Mouse (Mus musculus): ENCODE measurements around the gene Inpp4b.

Inpp4b gene

DNA sequence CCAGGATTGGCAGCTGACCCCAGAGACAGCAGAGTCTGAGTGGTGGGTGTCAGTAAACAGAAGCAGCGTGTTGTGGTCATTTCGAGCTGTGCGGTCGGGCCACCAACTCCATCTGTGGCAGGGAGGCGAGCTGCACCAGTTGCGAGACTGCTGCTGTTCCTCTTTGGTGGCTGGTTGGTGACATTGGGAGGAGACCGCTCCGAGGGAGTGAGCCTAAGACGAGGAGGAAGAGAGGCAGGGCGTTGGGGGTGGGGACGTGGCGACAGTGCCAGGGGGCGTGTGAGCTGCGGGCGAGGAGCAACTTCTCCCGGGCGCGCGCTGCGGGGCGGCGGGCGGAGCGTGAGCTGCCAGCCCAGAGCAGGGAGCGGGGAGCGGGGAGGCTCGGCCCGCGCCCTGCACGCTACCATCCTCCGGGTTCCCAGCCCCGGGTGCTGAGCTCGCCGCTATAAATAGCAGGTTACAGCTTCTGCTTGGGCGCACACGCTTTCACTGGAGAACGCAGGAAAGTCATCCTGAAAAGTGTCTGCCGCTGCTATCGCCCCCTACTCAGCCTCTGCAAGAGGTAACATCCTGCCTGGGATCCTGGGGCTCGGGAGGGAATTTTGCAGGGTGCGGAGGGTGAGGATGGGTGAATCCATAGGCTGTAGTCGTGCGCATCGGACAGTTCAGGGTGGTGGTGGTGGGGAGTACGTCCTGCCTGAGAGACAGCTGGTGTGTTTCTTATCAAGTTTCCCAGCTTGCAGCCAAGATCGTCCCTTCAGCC, at the start of gene Inpp4b:
Gene Inpp4b (plus strand): TSS at position 321 of the 763 bp plus-strand sequence.
- no peak for DNase-seq (ENCODE audit: low spot score)

DNA sequence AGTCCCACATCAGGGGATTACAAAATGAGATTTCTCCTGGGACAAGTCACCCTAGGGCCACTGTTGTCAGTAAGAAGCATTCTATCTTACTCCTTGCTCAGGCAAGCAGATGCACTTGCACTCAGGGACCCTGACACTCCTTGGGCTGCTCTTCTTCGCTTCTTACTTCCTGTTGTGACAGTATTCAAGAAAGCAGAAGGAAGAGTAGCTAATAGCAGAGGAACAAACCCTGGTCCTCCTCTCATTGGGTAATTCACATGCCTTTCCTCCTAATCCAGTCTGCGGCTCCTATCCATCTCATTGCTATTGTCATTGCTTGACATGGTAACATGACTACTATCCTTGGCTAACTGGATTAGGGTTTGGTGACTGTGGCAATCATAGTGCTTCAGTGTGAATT, 7.1 kb upstream of the Inpp4b start:
- no peak for DNase-seq (ENCODE audit: low spot score)

DNA sequence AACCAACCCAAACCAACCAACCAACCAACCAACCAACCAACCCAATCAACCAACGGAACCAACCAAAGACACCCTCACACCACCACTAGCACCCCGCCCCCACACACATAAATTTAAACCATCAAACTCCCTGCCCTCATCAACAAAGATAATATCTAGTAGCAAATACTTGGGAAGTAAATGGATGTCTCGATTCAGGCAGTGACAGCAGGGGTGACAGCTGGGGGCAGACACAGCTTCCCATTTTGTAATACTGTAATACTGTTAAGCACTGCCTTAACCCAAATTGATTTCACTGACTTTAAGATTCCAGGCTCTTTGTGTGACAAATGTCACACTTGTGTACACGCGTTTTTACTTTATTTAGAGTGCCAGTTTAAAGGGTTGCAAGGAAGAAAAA, 1.2 kb upstream of the Inpp4b start:
- DNase-seq (ENCODE audit: low spot score), result no peak

DNA sequence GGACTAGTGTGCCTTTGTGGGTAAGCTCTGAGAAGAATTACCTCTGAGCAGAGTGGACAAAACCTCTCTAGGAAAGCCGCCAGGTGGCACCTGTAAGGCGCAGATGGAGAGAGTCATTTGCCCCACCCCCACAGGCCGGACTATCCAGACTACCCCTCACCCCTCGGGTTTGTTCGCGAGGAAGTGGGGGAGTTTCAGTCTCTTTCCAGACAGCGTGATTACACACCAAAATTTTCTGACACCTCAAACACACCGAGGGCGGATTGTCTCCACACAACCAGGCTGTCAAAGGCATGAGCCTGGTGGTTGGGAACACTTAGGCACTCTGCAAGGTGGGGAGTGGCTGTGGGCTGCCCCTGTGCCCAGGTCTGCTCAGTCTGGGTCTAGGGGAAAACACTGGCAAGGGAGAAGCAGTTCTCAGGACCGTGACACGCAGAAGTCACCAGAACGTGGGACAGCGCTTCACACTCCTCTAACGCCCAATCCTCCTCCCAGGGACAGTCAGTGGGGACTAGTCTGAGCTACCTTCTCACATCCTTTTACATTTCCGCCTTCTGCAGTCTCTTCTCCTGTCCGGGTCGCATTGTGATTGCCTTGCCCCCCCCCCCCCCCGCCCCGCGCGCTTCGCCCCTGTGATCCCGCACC, 643 bp upstream of the Inpp4b start:
- DNase-seq (ENCODE audit: low spot score), result no peak

DNA sequence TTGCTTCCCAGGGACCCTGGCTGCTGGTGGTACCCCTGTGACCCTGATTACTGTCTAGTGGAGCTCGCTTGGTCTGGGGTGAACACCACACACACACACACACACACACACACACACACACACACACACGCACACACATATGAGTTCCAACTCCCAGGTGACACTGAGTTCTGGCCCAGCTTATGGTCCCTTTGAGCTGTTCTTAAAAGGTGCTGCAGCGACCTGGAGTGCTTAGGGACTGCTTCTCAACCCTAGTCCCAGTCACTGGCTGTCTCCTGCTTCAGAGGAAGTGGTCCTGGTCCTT, 595 bp downstream of the Inpp4b start:
- DNase-seq (ENCODE audit: low spot score), result no peak

DNA sequence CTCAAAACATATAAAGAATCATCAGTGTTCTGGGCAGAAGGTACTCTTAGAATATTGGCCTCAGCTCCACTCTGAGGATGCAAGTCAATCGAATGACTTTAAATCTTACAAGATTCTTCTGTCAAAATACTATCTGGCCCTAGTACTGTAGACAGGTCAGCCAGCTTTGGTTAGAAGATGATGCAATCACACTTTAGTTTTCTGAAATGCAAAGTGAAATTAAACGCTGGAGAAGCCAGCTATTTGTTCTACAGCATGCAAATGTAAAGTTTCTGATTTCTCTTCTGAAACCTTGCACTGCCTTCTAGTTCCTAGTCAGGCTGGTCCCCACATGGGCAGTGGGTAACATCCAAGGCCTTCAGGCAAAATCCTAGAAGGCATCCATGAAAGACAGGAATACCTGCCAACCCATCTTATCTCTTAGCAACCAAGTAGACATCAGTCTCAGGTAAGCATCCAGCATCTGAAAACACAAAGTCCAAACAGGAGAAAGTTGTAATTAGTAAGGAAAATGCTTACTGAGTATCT, 2.9 kb downstream of the Inpp4b start:
- DNase-seq (ENCODE audit: low spot score), result no peak

DNA sequence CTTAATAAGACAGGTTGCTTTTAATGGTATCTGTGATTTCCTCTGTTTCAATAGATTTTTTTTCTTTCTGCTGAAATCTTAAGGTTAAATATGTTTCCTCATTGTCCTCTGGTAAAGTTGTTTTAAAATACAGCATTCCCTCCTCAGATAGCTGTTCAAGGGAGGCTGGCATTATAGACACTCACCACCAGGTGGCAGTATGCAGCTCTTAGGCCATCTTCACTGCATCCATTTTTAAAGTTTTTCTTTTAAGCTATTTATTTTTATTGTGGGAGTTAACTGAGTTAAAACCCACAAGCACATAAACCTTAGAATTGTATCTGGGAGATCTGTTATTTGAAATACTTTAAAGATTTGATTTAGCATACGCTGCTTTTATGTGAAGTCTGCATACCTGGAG, 7.1 kb downstream of the Inpp4b start:
- DNase-seq (ENCODE audit: low spot score), result peak; percentile 35

DNA sequence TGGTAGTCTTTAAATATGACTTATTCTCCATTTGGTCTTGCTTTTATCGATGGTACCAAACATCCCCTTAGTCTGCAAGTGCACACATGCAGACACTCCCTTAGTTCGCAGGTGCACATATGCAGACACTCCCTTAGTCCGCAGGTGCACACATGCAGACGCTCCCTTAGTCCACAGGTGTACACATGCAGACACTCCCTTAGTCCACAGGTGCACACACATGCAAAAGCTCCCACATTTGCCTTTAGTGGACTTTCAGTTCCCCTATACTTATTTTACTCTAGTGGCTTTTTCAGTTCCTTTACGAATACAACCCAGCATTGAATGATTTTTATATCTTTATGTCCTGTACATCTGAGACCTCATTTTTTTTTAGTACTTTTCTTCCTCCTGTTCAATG, 11.1 kb downstream of the Inpp4b start:
- DNase-seq (ENCODE audit: low spot score), result no peak

DNA sequence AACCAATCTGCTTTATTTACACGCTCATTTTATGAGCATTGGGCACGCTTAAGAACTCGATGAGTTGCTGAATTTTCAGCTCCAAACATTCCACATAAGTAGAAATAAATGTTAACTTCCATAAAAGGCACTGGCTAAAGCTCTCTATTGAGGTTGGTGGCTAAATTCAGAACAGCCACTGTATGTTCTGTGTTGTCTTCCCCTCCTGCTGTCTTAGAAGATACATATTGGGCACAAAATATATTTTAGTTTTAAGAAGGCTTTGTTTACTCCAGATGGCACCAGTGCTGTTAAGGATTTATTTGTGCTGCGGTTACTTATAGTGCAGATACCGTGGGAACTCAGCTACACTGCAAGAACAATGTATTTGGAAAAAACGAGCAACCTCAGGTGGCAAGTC, 15.8 kb downstream of the Inpp4b start:
- no peak for DNase-seq (ENCODE audit: low spot score)

DNA sequence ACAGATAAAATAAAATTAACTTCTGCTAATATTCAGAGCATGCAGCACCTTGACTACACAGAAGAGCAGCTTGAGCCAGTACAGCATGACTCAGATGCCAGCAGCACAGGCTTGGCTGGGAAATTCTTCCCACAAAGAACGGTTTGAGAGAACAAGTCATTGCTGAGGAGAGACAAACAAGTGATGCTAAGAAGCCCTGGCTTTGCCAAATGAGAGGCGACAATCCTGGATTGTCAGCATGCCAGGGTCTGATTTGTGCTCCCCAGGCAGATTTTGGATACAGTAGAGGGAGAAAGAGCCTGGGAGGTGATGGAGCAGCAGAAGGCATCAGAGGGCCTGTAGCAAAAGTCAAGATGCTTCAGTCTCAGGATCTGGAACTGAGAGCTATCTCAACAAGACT, 18.2 kb downstream of the Inpp4b start:
- DNase-seq (ENCODE audit: low spot score), result no peak

DNA sequence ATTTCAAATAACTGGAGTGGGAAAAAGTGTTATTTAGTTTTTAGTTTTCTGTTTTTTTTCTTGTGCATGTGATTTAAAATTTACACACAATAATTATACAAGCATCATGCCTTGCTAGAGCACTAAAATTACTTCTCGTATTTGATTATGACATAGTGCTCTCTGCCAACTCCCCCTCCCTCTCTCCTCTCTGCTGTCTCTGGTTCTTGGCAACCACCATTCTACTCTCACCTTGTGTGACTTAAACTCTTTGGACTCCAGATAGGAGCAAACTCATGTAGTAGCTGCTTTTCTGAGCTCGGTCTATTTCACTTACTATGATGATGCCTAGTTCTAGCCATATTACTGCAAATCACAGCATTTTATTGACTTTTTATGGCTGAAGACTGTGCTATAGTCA, 18.8 kb downstream of the Inpp4b start:
- DNase-seq (ENCODE audit: low spot score), result no peak

DNA sequence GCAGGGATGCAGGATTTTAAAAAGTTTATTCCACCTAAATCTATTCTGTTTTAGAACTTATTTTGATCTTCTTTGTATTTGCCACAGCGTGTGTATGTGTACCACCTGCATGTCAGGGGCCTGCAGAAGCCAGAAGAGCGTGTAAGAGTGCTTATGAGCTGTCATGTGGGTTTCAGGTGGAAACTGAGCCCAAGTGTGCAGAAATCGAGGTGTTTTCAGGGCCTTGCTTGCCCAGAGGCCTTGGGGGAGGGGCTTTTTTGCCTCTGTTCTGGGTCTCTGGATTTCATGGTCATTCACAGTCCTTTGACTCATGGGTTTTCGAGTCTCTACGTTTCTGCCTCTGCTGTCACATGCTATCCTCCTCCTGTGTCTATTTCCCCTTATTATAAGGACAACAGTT, 28.3 kb downstream of the Inpp4b start:
- DNase-seq (ENCODE audit: low spot score), result no peak

DNA sequence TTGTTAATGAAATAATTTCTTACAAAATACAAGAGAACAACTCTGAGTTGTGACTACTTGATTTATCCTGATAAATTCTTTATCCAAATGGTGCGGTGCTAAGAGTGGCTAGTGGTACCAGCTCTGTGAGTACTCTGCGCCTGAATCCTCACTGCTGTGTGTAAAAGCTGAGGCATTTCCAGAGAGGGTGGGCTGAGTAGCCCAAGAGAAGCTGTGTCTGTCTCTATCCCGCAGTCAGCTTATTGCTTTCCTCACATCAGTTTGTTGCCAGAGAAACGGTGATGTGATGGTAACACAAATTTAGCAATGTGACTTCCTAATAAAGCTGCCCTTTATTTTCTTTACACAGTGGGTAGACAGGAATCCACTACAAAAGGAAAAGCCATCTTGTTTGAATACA, 29.5 kb downstream of the Inpp4b start:
- DNase-seq (ENCODE audit: low spot score), result no peak

DNA sequence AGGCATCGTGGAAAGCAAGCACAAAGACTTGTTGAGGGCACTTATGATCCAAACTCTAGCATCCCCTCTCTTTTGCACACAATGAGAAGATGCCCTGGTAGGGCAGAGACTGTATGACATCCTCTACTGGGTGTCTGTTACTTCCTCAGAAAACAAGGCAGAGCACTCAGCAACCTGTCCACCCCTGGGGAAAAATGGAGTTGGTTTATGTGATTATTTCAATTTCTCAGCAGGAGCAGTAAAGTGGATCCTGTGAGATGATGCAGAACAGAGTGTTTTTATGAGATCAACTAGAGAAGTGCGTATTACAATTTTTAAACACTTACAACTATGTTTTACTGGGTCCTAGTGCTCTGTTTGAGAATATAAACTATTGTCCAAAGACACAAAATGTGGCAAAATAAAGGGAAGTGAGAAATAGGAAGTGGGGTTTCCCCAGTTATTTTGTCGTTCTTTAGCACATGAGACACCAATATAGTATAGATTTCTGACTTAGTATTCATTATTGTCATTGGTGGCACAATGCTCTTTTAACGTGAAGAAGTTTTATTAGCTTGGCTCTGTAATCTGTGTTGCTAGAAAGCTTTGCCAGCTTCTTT, 32.6 kb downstream of the Inpp4b start:
- no peak for DNase-seq (ENCODE audit: low spot score)

DNA sequence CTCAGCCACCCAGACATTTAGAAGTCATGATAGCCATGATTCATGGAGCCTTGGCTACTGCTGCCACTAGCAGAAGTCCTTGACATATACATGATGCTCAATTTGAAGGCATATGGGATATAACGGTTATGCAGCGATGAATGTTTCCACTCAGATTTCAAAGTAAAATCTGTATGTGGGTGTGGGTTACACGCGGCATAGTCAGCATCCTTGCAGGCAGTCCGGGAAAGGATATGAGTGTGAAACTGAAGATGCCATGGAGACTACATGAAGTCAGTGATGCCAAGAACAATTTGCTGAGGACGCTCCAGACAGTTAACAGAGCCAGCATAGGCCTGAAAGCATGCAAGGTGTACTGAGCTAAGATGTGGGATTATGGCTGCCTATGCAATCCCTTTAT, 46.6 kb downstream of the Inpp4b start:
- no peak for DNase-seq (ENCODE audit: low spot score)

DNA sequence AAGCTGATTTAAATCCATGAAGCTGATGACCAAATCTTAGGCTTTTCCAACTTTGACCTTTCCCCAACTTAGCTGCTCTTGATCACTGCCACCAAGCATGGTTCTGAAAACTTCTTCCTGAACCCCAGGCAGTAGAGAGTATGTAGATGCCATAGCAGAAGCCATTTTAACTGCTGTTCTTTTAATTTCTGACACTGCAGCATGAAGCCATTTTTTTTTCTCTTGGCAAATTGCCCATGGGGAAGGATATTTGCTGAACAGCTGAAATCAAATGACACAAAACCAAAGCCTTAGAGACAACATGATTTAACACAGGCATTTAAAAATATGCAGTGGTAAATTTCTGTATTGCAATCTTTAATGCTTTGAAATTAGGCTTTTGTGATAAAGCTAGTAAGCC, 56.7 kb downstream of the Inpp4b start:
- DNase-seq (ENCODE audit: low spot score), result no peak

DNA sequence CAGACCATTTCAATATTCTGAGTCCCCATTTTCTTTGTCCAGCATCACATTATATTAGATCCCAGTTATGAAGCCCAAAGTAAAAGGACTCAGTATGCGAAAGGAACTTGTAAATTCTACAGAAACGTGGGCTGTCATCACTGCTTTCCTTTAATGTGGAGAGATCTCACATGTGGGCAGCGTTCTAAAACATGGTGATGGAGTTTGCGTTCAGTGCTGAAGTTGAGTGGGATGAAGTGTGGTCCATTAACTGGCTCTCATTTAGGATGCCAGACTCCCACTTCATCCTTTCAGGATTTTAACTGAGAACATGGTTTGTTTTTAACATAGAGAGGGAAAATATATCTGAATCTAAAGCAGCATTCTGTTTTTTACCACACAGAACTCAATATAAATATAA, 57.1 kb downstream of the Inpp4b start:
- DNase-seq (ENCODE audit: low spot score), result no peak

DNA sequence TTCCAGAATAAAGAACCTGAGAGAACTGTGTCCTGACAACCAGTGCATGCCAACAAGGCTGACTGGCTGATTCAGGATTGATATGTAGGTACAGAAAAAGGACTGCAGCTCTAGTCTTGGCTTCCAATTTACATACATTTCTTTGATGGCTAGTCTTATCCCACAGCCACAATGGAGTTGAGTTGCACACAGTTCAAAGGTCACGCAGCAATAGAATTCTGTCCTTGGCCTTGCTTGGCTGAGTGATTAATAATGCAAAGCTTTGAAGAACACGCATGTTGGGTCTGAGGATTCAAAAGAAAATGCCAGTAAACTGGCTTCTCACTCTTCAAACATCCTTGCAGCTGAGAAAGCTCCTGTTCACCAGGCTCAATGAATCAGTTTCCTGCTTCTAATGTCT, 70.4 kb downstream of the Inpp4b start:
- no peak for DNase-seq (ENCODE audit: low spot score)

DNA sequence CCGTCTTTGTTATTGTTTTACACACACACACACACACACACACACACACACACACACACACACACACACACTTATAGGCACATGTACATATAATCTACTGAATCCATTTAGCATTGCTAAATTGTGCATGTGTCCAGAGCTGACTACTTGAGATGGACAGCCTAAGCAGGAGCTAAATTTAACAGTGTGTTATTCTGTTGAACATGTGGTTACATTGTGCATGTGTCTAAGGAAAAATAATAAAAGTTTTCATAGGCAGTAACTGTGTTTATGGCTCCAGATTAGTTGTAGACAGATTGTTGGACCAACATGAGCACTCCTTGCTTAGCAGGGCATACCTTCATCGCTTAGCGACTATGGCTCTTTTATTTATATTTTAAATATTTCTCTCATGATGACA, 101.6 kb downstream of the Inpp4b start:
- DNase-seq (ENCODE audit: low spot score), result no peak

DNA sequence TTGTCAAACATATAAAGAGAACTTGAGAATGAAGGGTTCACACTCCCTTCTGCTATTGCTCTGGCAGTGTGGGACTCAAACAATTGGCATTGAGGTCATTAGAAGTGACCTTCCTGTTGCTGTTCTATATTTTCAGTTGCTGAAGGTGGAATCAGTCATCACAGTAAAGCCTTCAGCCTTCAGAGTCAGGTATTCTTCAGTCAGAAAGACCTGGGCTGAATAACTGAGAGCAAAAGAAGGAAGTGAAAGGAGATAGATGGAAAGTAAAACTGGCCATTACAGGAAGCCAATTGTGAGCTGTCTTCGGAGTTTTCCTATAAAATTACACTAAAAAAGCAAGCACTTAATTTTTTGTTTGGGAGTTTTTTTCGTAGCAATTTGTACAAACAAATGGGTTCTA, 107.4 kb downstream of the Inpp4b start:
- no peak for DNase-seq (ENCODE audit: low spot score)

DNA sequence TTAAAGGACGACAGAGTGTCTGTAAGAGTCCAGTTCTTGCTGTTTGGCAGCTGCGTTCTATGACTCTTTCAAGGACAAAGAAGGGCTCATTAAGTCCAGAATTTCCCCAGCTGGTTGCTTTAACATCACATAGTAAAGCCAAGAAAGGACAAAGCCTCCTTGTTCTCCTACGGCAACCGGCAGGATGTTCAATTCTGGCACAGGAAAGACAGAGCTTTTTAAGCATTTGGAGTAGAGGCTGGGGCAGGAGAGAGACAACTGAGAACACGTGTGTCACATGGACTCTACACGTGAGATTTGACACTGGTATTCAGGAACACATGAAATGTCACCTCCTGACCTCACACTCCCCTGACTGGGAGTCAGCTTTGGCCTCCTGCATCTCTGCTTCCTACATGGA, 109.7 kb downstream of the Inpp4b start:
- DNase-seq (ENCODE audit: low spot score), result no peak

DNA sequence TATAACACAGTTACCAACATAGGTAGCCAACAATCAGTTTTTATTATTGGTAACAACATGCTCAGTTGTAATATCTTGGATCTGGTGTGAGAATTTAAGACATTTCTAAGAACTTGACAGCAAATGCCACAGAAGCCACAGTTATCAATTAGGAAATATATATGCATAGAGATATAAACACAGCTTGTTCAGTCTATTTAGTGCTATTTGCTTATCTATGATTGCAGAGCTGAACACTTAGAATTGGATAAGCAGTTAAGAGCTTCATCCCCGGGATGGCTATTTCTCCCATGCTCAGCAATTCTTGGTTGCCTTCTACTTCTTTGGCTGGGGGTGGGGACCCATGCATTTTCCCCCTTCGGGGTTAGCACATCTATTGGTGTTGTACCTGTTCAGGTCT, 112.5 kb downstream of the Inpp4b start:
- no peak for DNase-seq (ENCODE audit: low spot score)

DNA sequence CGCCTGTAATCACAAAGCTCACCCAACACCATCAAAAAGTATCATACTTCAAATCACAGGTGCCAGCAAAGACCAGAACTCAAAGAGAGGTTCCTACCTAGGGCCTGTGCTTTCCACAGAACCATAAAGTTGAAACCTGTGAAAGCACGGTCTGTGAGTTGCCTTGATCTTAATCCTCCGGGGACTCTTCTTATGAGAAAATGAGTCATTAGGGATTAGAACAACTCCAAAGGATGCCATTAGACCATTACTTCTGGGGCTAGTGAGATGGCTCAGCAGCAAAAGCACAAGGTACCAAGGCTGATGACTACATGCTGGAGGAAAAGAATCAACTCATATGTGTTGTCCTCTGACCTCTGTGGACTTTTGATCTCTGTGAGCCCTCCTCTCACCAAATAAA, 121.4 kb downstream of the Inpp4b start:
- DNase-seq (ENCODE audit: low spot score), result no peak

DNA sequence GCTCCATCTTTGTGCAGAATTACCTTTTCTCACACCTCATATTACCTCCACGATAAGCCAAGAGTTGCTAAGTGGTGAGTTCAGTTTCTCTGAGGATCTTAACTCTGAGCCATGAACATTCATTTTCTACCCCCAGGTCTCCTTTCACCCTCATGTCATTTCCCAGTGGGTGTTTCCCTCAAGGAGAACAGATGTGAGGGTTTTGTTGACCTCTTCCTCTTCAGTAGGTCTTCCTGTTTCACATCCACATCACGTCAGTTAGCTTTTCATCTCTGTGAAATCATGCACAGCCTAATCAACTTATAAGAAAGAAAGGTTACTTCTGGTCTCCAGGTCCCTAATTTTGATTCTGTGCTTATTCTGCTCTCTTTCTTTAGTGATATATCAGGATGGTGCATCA, 124.4 kb downstream of the Inpp4b start:
- no peak for DNase-seq (ENCODE audit: low spot score)
